In the genomic region with DNA sequence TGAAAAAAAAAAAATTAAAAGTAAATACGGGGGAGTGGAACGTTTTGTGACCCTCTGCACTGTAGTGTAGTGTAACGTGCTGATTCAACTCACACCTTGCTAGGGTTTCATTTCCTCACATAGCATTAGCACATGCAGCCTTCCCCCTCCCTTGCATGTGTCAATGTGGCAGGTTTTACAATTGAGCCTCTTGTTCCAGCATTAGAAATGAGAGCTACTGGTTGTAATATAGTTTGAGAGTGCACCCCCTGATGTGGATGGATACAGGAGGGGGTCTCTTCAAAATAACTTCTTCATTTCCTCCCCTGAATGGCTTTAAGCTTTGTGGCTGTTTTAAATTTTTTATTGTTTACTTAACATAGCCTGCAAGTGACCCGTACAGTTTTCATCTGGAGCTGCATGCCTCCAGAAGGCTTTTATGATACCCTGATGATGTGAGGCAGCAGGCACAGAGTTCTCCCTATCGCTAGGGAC, we compare ENCODE assay signal across 23 mouse cellular contexts.
A peak's percentile ranks its signal among the peaks of the same experiment; 100 is the strongest.
DNase-seq lines count a peak whose midpoint lies in the region; ATAC-seq lines count a peak whose summit lies in the region.
"Had no signal": no experiment of that assay in that cellular context is flagged by ENCODE, and none has a peak within 500 bp of the region (broad histone marks: within the 10 kb centered on the region; RNA-seq: fewer than 3 reads in every experiment).

No protein-coding gene starts in this region.

- WGBS in kidney, embryonic 15.5 days, result 15% methylated on average over 5 of the region's 5 CpGs
- 54% methylated on average over 5 of the region's 5 CpGs for WGBS in neural tube, embryonic 13.5 days
- 50% methylated on average over 5 of the region's 5 CpGs for WGBS in neural tube, embryonic 15.5 days
- WGBS in embryonic facial prominence, embryonic 12.5 days, result 27% methylated on average over 5 of the region's 5 CpGs

- H3K36me3 ChIP-seq in kidney, embryonic 15.5 days, result no peaks in the 10 kb centered on the region
- no peaks in the 10 kb centered on the region for H3K36me3 ChIP-seq in neural tube, embryonic 13.5 days
- no peaks in the 10 kb centered on the region for H3K36me3 ChIP-seq in neural tube, embryonic 15.5 days
- no peaks in the 10 kb centered on the region for H3K36me3 ChIP-seq in embryonic facial prominence, embryonic 12.5 days
- H3K36me3 ChIP-seq: embryonic facial prominence, embryonic 15.5 days; hindbrain, embryonic 13.5 days; midbrain, embryonic 10.5 days had no signal

- no peak overlapping the region for H3K4me3 ChIP-seq in kidney, embryonic 15.5 days (replicated peaks)
- H3K4me3 ChIP-seq in neural tube, embryonic 13.5 days, result no peak overlapping the region
- H3K4me3 ChIP-seq in neural tube, embryonic 15.5 days (replicated peaks), result no peak overlapping the region
- H3K4me3 ChIP-seq in embryonic facial prominence, embryonic 12.5 days, result no peak overlapping the region
- H3K4me3 ChIP-seq: embryonic facial prominence, embryonic 15.5 days; hindbrain, embryonic 13.5 days; midbrain, embryonic 10.5 days; myocyte had no signal

- no peak overlapping the region for H3K9ac ChIP-seq in kidney, embryonic 15.5 days
- H3K9ac ChIP-seq in neural tube, embryonic 13.5 days, result no peak overlapping the region
- no peak overlapping the region for H3K9ac ChIP-seq in neural tube, embryonic 15.5 days (replicated peaks)
- no peak overlapping the region for H3K9ac ChIP-seq in embryonic facial prominence, embryonic 12.5 days
- H3K9ac ChIP-seq: embryonic facial prominence, embryonic 15.5 days; hindbrain, embryonic 13.5 days; liver, embryonic 14.5 days had no signal

- H3K27me3 ChIP-seq in kidney, embryonic 15.5 days, result no peaks in the 10 kb centered on the region
- no peaks in the 10 kb centered on the region for H3K27me3 ChIP-seq in neural tube, embryonic 13.5 days
- H3K27me3 ChIP-seq in neural tube, embryonic 15.5 days (replicated peaks), result no peaks in the 10 kb centered on the region
- no peaks in the 10 kb centered on the region for H3K27me3 ChIP-seq in embryonic facial prominence, embryonic 12.5 days
- H3K27me3 ChIP-seq: embryonic facial prominence, embryonic 15.5 days; hindbrain, embryonic 13.5 days had no signal

- H3K9me3 ChIP-seq in kidney, embryonic 15.5 days (replicated peaks), result no peaks in the 10 kb centered on the region
- H3K9me3 ChIP-seq in neural tube, embryonic 13.5 days, result no peaks in the 10 kb centered on the region
- H3K9me3 ChIP-seq in neural tube, embryonic 15.5 days (replicated peaks), result no peaks in the 10 kb centered on the region
- no peaks in the 10 kb centered on the region for H3K9me3 ChIP-seq in embryonic facial prominence, embryonic 12.5 days
- H3K9me3 ChIP-seq: embryonic facial prominence, embryonic 15.5 days; hindbrain, embryonic 13.5 days; midbrain, embryonic 10.5 days had no signal

- H3K4me2 ChIP-seq in kidney, embryonic 15.5 days, result no peak overlapping the region
- no peak overlapping the region for H3K4me2 ChIP-seq in neural tube, embryonic 13.5 days
- no peak overlapping the region for H3K4me2 ChIP-seq in neural tube, embryonic 15.5 days
- no peak overlapping the region for H3K4me2 ChIP-seq in embryonic facial prominence, embryonic 12.5 days (replicated peaks)
- H3K4me2 ChIP-seq: embryonic facial prominence, embryonic 15.5 days; hindbrain, embryonic 13.5 days had no signal

- 0 out of 2 replicates have a peak overlapping the region, but pooled peaks have one; percentile 32 for H3K27ac ChIP-seq in kidney, embryonic 15.5 days
- H3K27ac ChIP-seq in neural tube, embryonic 13.5 days (replicated peaks), result no peak overlapping the region
- H3K27ac ChIP-seq in neural tube, embryonic 15.5 days (replicated peaks), result no peak overlapping the region
- H3K27ac ChIP-seq in embryonic facial prominence, embryonic 12.5 days, result no peak overlapping the region
- H3K27ac ChIP-seq: embryonic facial prominence, embryonic 15.5 days; hindbrain, embryonic 13.5 days; liver, embryonic 14.5 days; macrophage; midbrain, embryonic 10.5 days had no signal

- no peak for DNase-seq in kidney, adult 18-20 months
- DNase-seq in heart, postnatal 4 days, result no peak
- DNase-seq in gastrocnemius, adult 18-20 months (ENCODE audit: low spot score), result no peak
- DNase-seq: adrenal gland, adult 8-10 months; cerebellum, adult 18-20 months; cerebellum, postnatal 36 days; gastrocnemius, postnatal 36 days; kidney, adult 11 months; thymus, adult 18-20 months; thymus, postnatal 36 days had no signal

- peaks cover 25% of the 10 kb centered on the region for H3K4me1 ChIP-seq in kidney, embryonic 15.5 days
- H3K4me1 ChIP-seq in neural tube, embryonic 13.5 days (replicated peaks), result peaks cover 7% of the 10 kb centered on the region
- 0 out of 2 replicates have a peak, but pooled peaks cover 8% of the 10 kb centered on the region for H3K4me1 ChIP-seq in neural tube, embryonic 15.5 days
- peaks cover 6% of the 10 kb centered on the region; the same call in 1 of the 2 replicates for H3K4me1 ChIP-seq in embryonic facial prominence, embryonic 12.5 days
- H3K4me1 ChIP-seq: embryonic facial prominence, embryonic 15.5 days had no signal

- ATAC-seq in kidney, embryonic 15.5 days (replicated peaks; ENCODE audit: low FRiP score), result peak; percentile 61
- ATAC-seq in neural tube, embryonic 13.5 days (ENCODE audit: low read depth), result peak; percentile 23; the same call in 1 of the 2 replicates
- ATAC-seq in neural tube, embryonic 15.5 days (ENCODE audit: low FRiP score), result no peak
- peak; percentile 41; the same call in 1 of the 2 replicates for ATAC-seq in embryonic facial prominence, embryonic 12.5 days (ENCODE audit: insufficient number of reproducible peaks, insufficient read depth, low FRiP score, low TSS enrichment)
- ATAC-seq: activated CD4-positive, CD25-positive, alpha-beta regulatory T cell, adult 4 months; forebrain, embryonic 16.5 days; midbrain, embryonic 16.5 days had no signal
